Comparison of ENCODE assay signal across 20 mouse cellular contexts in genomic region chr9:22654726-22655393, GRCm38 (mm10).
A peak's percentile ranks its signal among the peaks of the same experiment; 100 is the strongest.
DNase-seq lines count a peak whose midpoint lies in the region; ATAC-seq lines count a peak whose summit lies in the region.
"Had no signal": no experiment of that assay in that cellular context is flagged by ENCODE, and none has a peak within 500 bp of the region (broad histone marks: within the 10 kb centered on the region; RNA-seq: fewer than 3 reads in every experiment).

No protein-coding gene starts in this region.

- no peak overlapping the region for H3K27ac ChIP-seq in midbrain, embryonic 11.5 days (ENCODE audit: low read depth, low read length)
- H3K27ac ChIP-seq in midbrain, embryonic 15.5 days: no peak overlapping the region
- H3K27ac ChIP-seq: forebrain, embryonic 13.5 days; heart, adult 2 months; heart, embryonic 13.5 days; hindbrain, embryonic 12.5 days had no signal

- H3K4me1 ChIP-seq in midbrain, embryonic 11.5 days (ENCODE audit: control insufficient read depth, insufficient read depth, low read length): no peaks in the 10 kb centered on the region
- H3K4me1 ChIP-seq in midbrain, embryonic 15.5 days: no peaks in the 10 kb centered on the region
- H3K4me1 ChIP-seq: forebrain, embryonic 13.5 days; heart, embryonic 13.5 days; hindbrain, embryonic 12.5 days had no signal

- no peak for ATAC-seq in midbrain, embryonic 11.5 days (ENCODE audit: low FRiP score)
- ATAC-seq in midbrain, embryonic 15.5 days (replicated peaks): no peak
- ATAC-seq: forebrain, embryonic 13.5 days; forebrain, postnatal 0 days; hindbrain, embryonic 16.5 days had no signal

- H3K9me3 ChIP-seq in midbrain, embryonic 11.5 days (ENCODE audit: control insufficient read depth, low read length): no peaks in the 10 kb centered on the region
- no peaks in the 10 kb centered on the region for H3K9me3 ChIP-seq in midbrain, embryonic 15.5 days
- H3K9me3 ChIP-seq: forebrain, embryonic 13.5 days; heart, embryonic 13.5 days; hindbrain, embryonic 12.5 days had no signal

- H3K9ac ChIP-seq in midbrain, embryonic 11.5 days (ENCODE audit: low read length): no peak overlapping the region
- no peak overlapping the region for H3K9ac ChIP-seq in midbrain, embryonic 15.5 days
- H3K9ac ChIP-seq: forebrain, embryonic 13.5 days; forebrain, postnatal 0 days; heart, embryonic 13.5 days; hindbrain, embryonic 12.5 days had no signal

- DNase-seq in midbrain, embryonic 11.5 days (ENCODE audit: low spot score, missing footprints): peak; percentile 39
- peak; percentile 30 to 45 for DNase-seq in B cell, adult 2 months
- peak; percentile 36 for DNase-seq in T-cell, adult 2 months (ENCODE audit: low spot score)
- DNase-seq in retina, embryonic 14.5 days (ENCODE audit: low spot score): peak; percentile 58
- no peak for DNase-seq in cerebellum, adult 9-11 months
- DNase-seq in heart, adult 11 months: no peak
- DNase-seq in thymus, postnatal 10 days (ENCODE audit: low spot score in 2 of 2): no peak
- DNase-seq: adrenal gland, postnatal 10 days; cerebellum, adult 11-12 months; cerebellum, adult 9-10 months; cerebellum, postnatal 36 days; forebrain, postnatal 0 days; heart, adult 2 months; heart, postnatal 4 days; kidney, adult 11 months had no signal

- no peaks in the 10 kb centered on the region for H3K27me3 ChIP-seq in midbrain, embryonic 11.5 days (ENCODE audit: control insufficient read depth, insufficient read depth, low read length)
- H3K27me3 ChIP-seq in midbrain, embryonic 15.5 days (replicated peaks): no peaks in the 10 kb centered on the region
- H3K27me3 ChIP-seq: forebrain, embryonic 13.5 days; heart, embryonic 13.5 days; hindbrain, embryonic 12.5 days had no signal

- no peak overlapping the region for H3K4me3 ChIP-seq in midbrain, embryonic 11.5 days (ENCODE audit: low read depth, low read length)
- no peak overlapping the region for H3K4me3 ChIP-seq in midbrain, embryonic 15.5 days
- H3K4me3 ChIP-seq: forebrain, embryonic 13.5 days; heart, adult 2 months; heart, embryonic 13.5 days; hindbrain, embryonic 12.5 days had no signal

- no peaks in the 10 kb centered on the region for H3K36me3 ChIP-seq in midbrain, embryonic 11.5 days (ENCODE audit: control insufficient read depth, insufficient read depth, low read length)
- no peaks in the 10 kb centered on the region for H3K36me3 ChIP-seq in midbrain, embryonic 15.5 days (replicated peaks)
- H3K36me3 ChIP-seq: heart, embryonic 13.5 days; hindbrain, embryonic 12.5 days had no signal

- WGBS in midbrain, embryonic 11.5 days: 79% methylated on average over 11 of the region's 11 CpGs
- WGBS in midbrain, embryonic 15.5 days: 71% methylated on average over 11 of the region's 11 CpGs

- H3K4me2 ChIP-seq in midbrain, embryonic 11.5 days: no peak overlapping the region
- no peak overlapping the region for H3K4me2 ChIP-seq in midbrain, embryonic 15.5 days
- H3K4me2 ChIP-seq: forebrain, embryonic 13.5 days; heart, embryonic 13.5 days; hindbrain, embryonic 12.5 days had no signal

Comparison
In these comparisons a context has a peak if more than half of its experiments do, and no peak if none do; other contexts are left out.
1. DNase-seq: peak in midbrain, embryonic 11.5 days (single experiment), B cell, adult 2 months (2 of 2), T-cell, adult 2 months (single experiment) and retina, embryonic 14.5 days (single experiment); none in cerebellum, adult 9-11 months (single experiment), heart, adult 11 months (single experiment) and thymus, postnatal 10 days (0 of 2).